Mouse (Mus musculus): ENCODE results near the gene Pa2g4.

Pa2g4 gene

DNA sequence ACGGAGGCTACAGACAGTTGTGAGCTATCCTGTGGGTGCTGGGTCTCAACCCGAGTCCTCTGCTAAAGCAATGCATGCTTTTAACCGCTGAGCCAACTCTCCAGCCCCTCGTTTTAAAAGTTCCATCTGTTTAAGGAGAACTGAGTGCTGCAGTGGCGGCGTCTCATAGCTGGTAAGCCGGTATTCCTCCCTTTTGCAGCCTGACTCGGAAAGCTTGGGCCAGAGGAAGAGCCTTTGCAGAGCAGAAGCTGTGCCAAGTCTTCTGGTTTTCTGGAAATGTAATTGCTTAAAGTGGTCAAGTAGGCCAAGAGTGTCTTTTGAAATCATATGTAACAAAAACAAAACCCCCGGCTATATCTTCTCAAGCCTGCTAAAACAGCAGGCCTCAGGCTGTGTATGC, 57.5 kb downstream of the Pa2g4 start:
- CTCF ChIA-PET: interaction anchor here (0.6 to 0.7 kb wide), 2 partner anchors 22 to 1543 kb away, joined by 3 to 4 read pairs; no protein-coding TSS in a partner anchor
